Mouse (Mus musculus): ENCODE measurements around the gene Wdr82. TPM values are rescaled to one million over a fixed set of nuclear protein-coding genes. Genes with fewer than 3 reads are reported as not detected.

Gene Wdr82
- total and polyA plus RNA-seq, 3 experiments, result 30.5 to 37.0 (median 35.1) TPM

GRCm38 (mm10) chr9:106172527-106172926 is 1.8 kb downstream of the Wdr82 start:
- H3K9ac ChIP-seq (ENCODE audit: low read depth, low read length), result no peak overlapping the region
- no peak for DNase-seq
- H3K27ac ChIP-seq, result peak overlapping the region; percentile 95
- H3K36me3 ChIP-seq (ENCODE audit: control insufficient read depth, insufficient read depth, low read length), result peaks cover 39% of the 10 kb centered on the region
- no peaks in the 10 kb centered on the region for H3K27me3 ChIP-seq (ENCODE audit: control insufficient read depth, insufficient read depth, low read length)
- WGBS, result 4% methylated on average over 3 of the region's 3 CpGs
- H3K79me2 ChIP-seq (replicated peaks; ENCODE audit: control insufficient read depth, insufficient read depth, low read length), result peaks cover 5% of the 10 kb centered on the region
- intact Hi-C loops (cut with DNase I), result loop anchor here (5.0 to 10.0 kb wide), 2 partner anchors 40 to 262 kb away; partner anchors contain the start of gene Acy1
- peak overlapping the region; percentile 86 for H3K4me3 ChIP-seq
- TF ChIP-seq CTCF (IDR thresholded peaks at IDR 0.05) (no peak), EP300 (IDR thresholded peaks at IDR 0.05; ENCODE audit: insufficient read depth, low read depth, low read length) (no peak), POLR2A (IDR thresholded peaks at IDR 0.05; ENCODE audit: insufficient read depth, low read depth, low read length) (no peak)
- H3K4me1 ChIP-seq (ENCODE audit: control insufficient read depth, insufficient read depth, low read length), result peaks cover 13% of the 10 kb centered on the region

- WGBS, result 32% methylated on average over 2 of the region's 2 CpGs
- Histone ChIP-seq H3K9ac (ENCODE audit: low read depth, low read length) (no peak overlapping the region), H3K4me1 (ENCODE audit: control insufficient read depth, insufficient read depth, low read length) (peaks cover 15% of the 10 kb centered on the region), H3K27me3 (ENCODE audit: control insufficient read depth, insufficient read depth, low read length) (no peaks in the 10 kb centered on the region), H3K27ac (no peak overlapping the region; the same call in 1 of the 2 replicates), H3K36me3 (ENCODE audit: control insufficient read depth, insufficient read depth, low read length) (peaks cover 45% of the 10 kb centered on the region), H3K4me3 (no peak overlapping the region), H3K79me2 (replicated peaks; ENCODE audit: control insufficient read depth, insufficient read depth, low read length) (peaks cover 5% of the 10 kb centered on the region)
- DNase-seq, result no peak
- intact Hi-C loops (cut with DNase I), result loop anchor here (5.0 to 10.0 kb wide), 2 partner anchors 39 to 261 kb away; partner anchors contain the start of gene Acy1
- no peak for TF ChIP-seq POLR2A (IDR thresholded peaks at IDR 0.05; ENCODE audit: insufficient read depth, low read depth, low read length)
- no peak for TF ChIP-seq CTCF (IDR thresholded peaks at IDR 0.05)
- no peak for TF ChIP-seq EP300 (IDR thresholded peaks at IDR 0.05; ENCODE audit: insufficient read depth, low read depth, low read length)
These were observed 2.6 kb downstream of the Wdr82 start for GRCm38 (mm10) chr9:106173363-106173762.

GRCm38 (mm10) chr9:106175552-106176200 is 4.9 kb downstream of the Wdr82 start:
- H3K79me2 ChIP-seq (replicated peaks; ENCODE audit: control insufficient read depth, insufficient read depth, low read length), result peaks cover 8% of the 10 kb centered on the region
- WGBS, result 19% methylated on average over 3 of the region's 3 CpGs
- H3K36me3 ChIP-seq (ENCODE audit: control insufficient read depth, insufficient read depth, low read length), result peaks cover 60% of the 10 kb centered on the region
- H3K4me1 ChIP-seq (ENCODE audit: control insufficient read depth, insufficient read depth, low read length), result peaks cover 14% of the 10 kb centered on the region
- no peak overlapping the region for H3K4me3 ChIP-seq
- intact Hi-C loops (cut with DNase I), result loop anchor here (10.0 kb wide), 1 partner anchor 259 kb away; the partner anchor contains the start of gene Acy1
- H3K27ac ChIP-seq, result no peak overlapping the region
- no peak for DNase-seq
- TF ChIP-seq EP300 (IDR thresholded peaks at IDR 0.05; ENCODE audit: insufficient read depth, low read depth, low read length) (no peak), CTCF (IDR thresholded peaks at IDR 0.05) (no peak), POLR2A (IDR thresholded peaks at IDR 0.05; ENCODE audit: insufficient read depth, low read depth, low read length) (no peak)
- no peaks in the 10 kb centered on the region for H3K27me3 ChIP-seq (ENCODE audit: control insufficient read depth, insufficient read depth, low read length)
- no peak overlapping the region for H3K9ac ChIP-seq (ENCODE audit: low read depth, low read length)

- no peak overlapping the region for H3K9ac ChIP-seq (ENCODE audit: low read depth, low read length)
- no peaks in the 10 kb centered on the region for H3K27me3 ChIP-seq (ENCODE audit: control insufficient read depth, insufficient read depth, low read length)
- intact Hi-C loops (cut with DNase I), result loop anchor here (10.0 kb wide), 1 partner anchor 258 kb away; the partner anchor contains the start of gene Acy1
- H3K27ac ChIP-seq, result no peak overlapping the region
- no peak overlapping the region for H3K4me3 ChIP-seq
- TF ChIP-seq CTCF (IDR thresholded peaks at IDR 0.05) (no peak), EP300 (IDR thresholded peaks at IDR 0.05; ENCODE audit: insufficient read depth, low read depth, low read length) (no peak), POLR2A (IDR thresholded peaks at IDR 0.05; ENCODE audit: insufficient read depth, low read depth, low read length) (no peak)
- H3K36me3 ChIP-seq (ENCODE audit: control insufficient read depth, insufficient read depth, low read length), result peaks cover 65% of the 10 kb centered on the region
- WGBS, result 62% methylated on average over 5 of the region's 5 CpGs
- H3K79me2 ChIP-seq (replicated peaks; ENCODE audit: control insufficient read depth, insufficient read depth, low read length), result peaks cover 9% of the 10 kb centered on the region
- H3K4me1 ChIP-seq (ENCODE audit: control insufficient read depth, insufficient read depth, low read length), result peaks cover 14% of the 10 kb centered on the region
- DNase-seq, result no peak
These were observed 6.0 kb downstream of the Wdr82 start for GRCm38 (mm10) chr9:106176769-106177168.

- intact Hi-C loops (cut with DNase I), result loop anchor here (10.0 kb wide), 1 partner anchor 257 kb away; the partner anchor contains the start of gene Acy1
- no peaks in the 10 kb centered on the region for H3K27me3 ChIP-seq (ENCODE audit: control insufficient read depth, insufficient read depth, low read length)
- WGBS, result 74% methylated on average over 6 of the region's 6 CpGs
- no peak overlapping the region for H3K4me3 ChIP-seq
- H3K36me3 ChIP-seq (ENCODE audit: control insufficient read depth, insufficient read depth, low read length), result peaks cover 72% of the 10 kb centered on the region
- H3K4me1 ChIP-seq (ENCODE audit: control insufficient read depth, insufficient read depth, low read length), result peaks cover 14% of the 10 kb centered on the region
- no peak for DNase-seq
- TF ChIP-seq POLR2A (IDR thresholded peaks at IDR 0.05; ENCODE audit: insufficient read depth, low read depth, low read length) (no peak), CTCF (IDR thresholded peaks at IDR 0.05) (no peak), EP300 (IDR thresholded peaks at IDR 0.05; ENCODE audit: insufficient read depth, low read depth, low read length) (no peak)
- H3K27ac ChIP-seq, result no peak overlapping the region
- H3K79me2 ChIP-seq (replicated peaks; ENCODE audit: control insufficient read depth, insufficient read depth, low read length), result peaks cover 12% of the 10 kb centered on the region
- no peak overlapping the region for H3K9ac ChIP-seq (ENCODE audit: low read depth, low read length)
These were observed 7.1 kb downstream of the Wdr82 start for GRCm38 (mm10) chr9:106177799-106178198.

- Histone ChIP-seq H3K27ac (no peak overlapping the region), H3K27me3 (ENCODE audit: control insufficient read depth, insufficient read depth, low read length) (no peaks in the 10 kb centered on the region), H3K4me3 (no peak overlapping the region), H3K9ac (ENCODE audit: low read depth, low read length) (no peak overlapping the region), H3K4me1 (ENCODE audit: control insufficient read depth, insufficient read depth, low read length) (peaks cover 11% of the 10 kb centered on the region), H3K36me3 (ENCODE audit: control insufficient read depth, insufficient read depth, low read length) (peaks cover 66% of the 10 kb centered on the region), H3K79me2 (replicated peaks; ENCODE audit: control insufficient read depth, insufficient read depth, low read length) (peaks cover 12% of the 10 kb centered on the region)
- WGBS, result 66% methylated on average over 2 of the region's 2 CpGs
- TF ChIP-seq CTCF (IDR thresholded peaks at IDR 0.05), result no peak
- no peak for TF ChIP-seq EP300 (IDR thresholded peaks at IDR 0.05; ENCODE audit: insufficient read depth, low read depth, low read length)
- TF ChIP-seq POLR2A (IDR thresholded peaks at IDR 0.05; ENCODE audit: insufficient read depth, low read depth, low read length), result no peak
- DNase-seq, result no peak
- intact Hi-C loops (cut with DNase I), result loop anchor here (10.0 kb wide), 1 partner anchor 255 kb away; the partner anchor contains the start of gene Acy1
These were observed 8.7 kb downstream of the Wdr82 start for GRCm38 (mm10) chr9:106179454-106179853.

Measured in heart, adult 2 months (tissue).